Mouse (Mus musculus) layer of hippocampus, adult 2 months (tissue): Measurements from ENCODE around the gene Stap2. TPM values are rescaled to one million over a fixed set of nuclear protein-coding genes. Genes with fewer than 3 reads are reported as not detected.

Experiments
- DNase-seq, 2 experiments: peaks; one replicate each; pipeline ENCODE4 v3.0.0; 2022; ENCODE audit warnings: low spot score in 2 of 2
- H3K27ac ChIP-seq: fragments of 200-600 bp; 2 replicates; pipeline ENCODE4 v1.8.1; 2022
- H3K4me3 ChIP-seq: fragments of 200-600 bp; 2 replicates; pipeline ENCODE4 v1.8.1; 2022; ENCODE audit warnings: mild to moderate bottlenecking
- CTCF ChIP-seq: fragments of 200-600 bp; conservative IDR thresholded peaks from 2 replicates; pipeline ENCODE4 v1.8.1; 2022; ENCODE audit warnings: antibody characterized with exemption, mild to moderate bottlenecking, moderate library complexity
- total RNA-seq, 2 experiments: library from RNA; stranded (reverse); gene quantifications; 2 replicates each; pipeline ENCODE4 v1.2.3; 2021

The Stap2 gene
- total RNA-seq, 2 experiments from 2014 or later, result 2.2 to 2.8 TPM

- peak overlapping the region; percentile 100; the same call in 1 of the 2 replicates for H3K4me3 ChIP-seq
- H3K27ac ChIP-seq, result peak overlapping the region; percentile 96; the same call in 1 of the 2 replicates
- TF ChIP-seq CTCF, result no peak
- no peak for DNase-seq
Observed at GRCm38 (mm10) chr17:56034040-56034725, 28.8 kb upstream of the Stap2 start.

- peak in 1 of 2 experiments; percentile 7 for DNase-seq
- TF ChIP-seq CTCF, result no peak
- Histone ChIP-seq H3K4me3 (peak overlapping the region; percentile 22; the same call in 1 of the 2 replicates), H3K27ac (peak overlapping the region; percentile 18; the same call in 1 of the 2 replicates)
Observed at GRCm38 (mm10) chr17:56032831-56033230, 27.4 kb upstream of the Stap2 start.

GRCm38 (mm10) chr17:56032127-56032733 lies 26.8 kb upstream of the Stap2 start:
- Histone ChIP-seq H3K4me3 (peak overlapping the region; percentile 22; the same call in 1 of the 2 replicates), H3K27ac (peak overlapping the region; percentile 94; the same call in 1 of the 2 replicates)
- DNase-seq, result peak in 1 of 2 experiments; percentile 9
- no peak for TF ChIP-seq CTCF

GRCm38 (mm10) chr17:56031431-56031830 lies 26.0 kb upstream of the Stap2 start:
- peak in 1 of 2 experiments; percentile 7 for DNase-seq
- no peak for TF ChIP-seq CTCF
- H3K27ac ChIP-seq, result peak overlapping the region; percentile 94
- no peak overlapping the region for H3K4me3 ChIP-seq

- peak in 1 of 2 experiments; percentile 9 for DNase-seq
- no peak overlapping the region; the same call in 1 of the 2 replicates for H3K4me3 ChIP-seq
- peak; percentile 51 for TF ChIP-seq CTCF
- H3K27ac ChIP-seq, result peak overlapping the region; percentile 94
Observed at GRCm38 (mm10) chr17:56030919-56031318, 25.5 kb upstream of the Stap2 start.

GRCm38 (mm10) chr17:56030238-56030870 lies 25.0 kb upstream of the Stap2 start:
- H3K4me3 ChIP-seq, result peak overlapping the region; percentile 8; the same call in 1 of the 2 replicates
- peak in 1 of 2 experiments; percentile 15 for DNase-seq
- 0 out of 2 replicates have a peak, but pooled peaks have one; percentile 22 for TF ChIP-seq CTCF
- peak overlapping the region; percentile 94 for H3K27ac ChIP-seq

- no peak for DNase-seq
- H3K27ac ChIP-seq, result peak overlapping the region; percentile 94
- no peak for TF ChIP-seq CTCF
Observed at GRCm38 (mm10) chr17:56027801-56028441, 22.5 kb upstream of the Stap2 start.

GRCm38 (mm10) chr17:56026881-56027280 lies 21.5 kb upstream of the Stap2 start:
- H3K27ac ChIP-seq, result peak overlapping the region; percentile 94
- DNase-seq, result no peak
- TF ChIP-seq CTCF, result no peak
- H3K4me3 ChIP-seq, result no peak overlapping the region

More at GRCm38 (mm10) chr17:56027801-56028441, 22.5 kb upstream of the Stap2 start:
- no peak overlapping the region; the same call in 1 of the 2 replicates for H3K4me3 ChIP-seq

- H3K27ac ChIP-seq, result peak overlapping the region; percentile 94
- TF ChIP-seq CTCF, result no peak
- DNase-seq, result no peak
- H3K4me3 ChIP-seq, result no peak overlapping the region
Observed at GRCm38 (mm10) chr17:56026303-56026702, 20.9 kb upstream of the Stap2 start.

GRCm38 (mm10) chr17:56024931-56025330 lies 19.5 kb upstream of the Stap2 start:
- H3K4me3 ChIP-seq, result no peak overlapping the region
- no peak for DNase-seq
- TF ChIP-seq CTCF, result no peak
- peak overlapping the region; percentile 94 for H3K27ac ChIP-seq

GRCm38 (mm10) chr17:56024476-56024875 lies 19.1 kb upstream of the Stap2 start:
- Histone ChIP-seq H3K4me3 (no peak overlapping the region), H3K27ac (peak overlapping the region; percentile 94)
- no peak for TF ChIP-seq CTCF
- no peak for DNase-seq

GRCm38 (mm10) chr17:56023386-56023785 lies 18.0 kb upstream of the Stap2 start:
- no peak for TF ChIP-seq CTCF
- H3K27ac ChIP-seq, result peak overlapping the region; percentile 94
- no peak overlapping the region for H3K4me3 ChIP-seq
- no peak for DNase-seq

GRCm38 (mm10) chr17:56022989-56023290 lies 17.6 kb upstream of the Stap2 start:
- no peak overlapping the region for H3K4me3 ChIP-seq
- no peak for TF ChIP-seq CTCF
- peak overlapping the region; percentile 94 for H3K27ac ChIP-seq
- no peak for DNase-seq
